Mouse (Mus musculus) liver, embryonic 14.5 days (tissue): ENCODE data around the gene Olfr66. TPM values are rescaled to one million over a fixed set of nuclear protein-coding genes. Genes with fewer than 3 reads are reported as not detected.

Source experiments
- ATAC-seq: fragments of 200-750 bp; cut with Nextera tagmentation; 2 replicates; pipeline ENCODE4 v1.8.0; 2017; ENCODE audit warnings: moderate number of reproducible peaks, mild to moderate bottlenecking, moderate library complexity; ENCODE audit not compliant: insufficient read depth
- DNase-seq, 3 experiments: peaks; one replicate each; pipeline ENCODE4 v3.0.0-alpha.2; 2012 to 2013; ENCODE audit warnings: low read depth in 3 of 3, low spot score in 3 of 3
- H3K27ac ChIP-seq: fragments of 300-500 bp; sonication (generic); 2 replicates; pipeline ENCODE4 v1.5.1; 2014; ENCODE audit warnings: moderate library complexity, mild to moderate bottlenecking, control low read depth, inconsistent platforms
- H3K27me3 ChIP-seq: fragments of 300-500 bp; sonication (generic); 2 replicates; pipeline ENCODE4 v1.6.1; 2014; ENCODE audit warnings: mild to moderate bottlenecking, low read length, moderate library complexity; ENCODE audit not compliant: control insufficient read depth, insufficient read depth
- H3K36me3 ChIP-seq: fragments of 300-500 bp; sonication (generic); replicated peaks from 2 replicates; pipeline ENCODE4 v1.6.1; 2014; ENCODE audit warnings: low read depth; ENCODE audit not compliant: control insufficient read depth, insufficient read depth
- H3K4me1 ChIP-seq, 2 experiments: fragments of 200-500 bp in 1 of 2; fragments of 300-500 bp in 1 of 2; sonication (generic) in 1 of 2; replicated peaks; 2 replicates each; pipeline ENCODE4 v1.6.1; 2012 to 2014; ENCODE audit warnings: antibody characterized with exemption in 1 of 2, inconsistent platforms in 1 of 2, low read length in 1 of 2; ENCODE audit not compliant: control insufficient read depth in 2 of 2, insufficient read depth in 2 of 2
- H3K4me2 ChIP-seq: fragments of 300-500 bp; sonication (generic); 2 replicates; pipeline ENCODE4 v1.6.1; 2014; ENCODE audit warnings: low read depth, mild to moderate bottlenecking, control low read depth, moderate library complexity
- H3K4me3 ChIP-seq, 2 experiments: fragments of 200-500 bp in 1 of 2; fragments of 300-500 bp in 1 of 2; sonication (generic) in 1 of 2; 2 replicates each; pipeline ENCODE4 v1.5.1; 2012 to 2014; ENCODE audit warnings: low read depth in 2 of 2, low read length in 2 of 2, mild to moderate bottlenecking in 2 of 2, control low read depth in 1 of 2, inconsistent platforms in 1 of 2, moderate library complexity in 1 of 2; ENCODE audit not compliant: insufficient read depth in 1 of 2
- H3K9ac ChIP-seq: fragments of 300-500 bp; sonication (generic); replicated peaks from 2 replicates; pipeline ENCODE4 v1.6.1; 2014; ENCODE audit warnings: mild to moderate bottlenecking, control low read depth, moderate library complexity
- H3K9me3 ChIP-seq: fragments of 300-500 bp; sonication (generic); 2 replicates; pipeline ENCODE4 v1.6.1; 2016; ENCODE audit warnings: low read length, mixed read lengths; ENCODE audit not compliant: control insufficient read depth
- CTCF ChIP-seq: IDR thresholded peaks from 2 replicates; pipeline ENCODE4 v1.5.1; 2016; ENCODE audit warnings: antibody characterized with exemption, low read depth, control low read depth
- EP300 ChIP-seq: IDR thresholded peaks from 2 replicates; pipeline ENCODE4 v1.6.1; 2016; ENCODE audit warnings: antibody characterized with exemption, low read depth
- WGBS: fragments of 180-500 bp; shearing (Covaris S2); extraction: QIAGEN DNeasy Blood & Tissue Kit; methylation state at CpG from one replicate; pipeline ENCODE4 v1.1.7; 2014; ENCODE audit not compliant: insufficient replicate concordance; 5-methylcytosine and 5-hydroxymethylcytosine counted together
- polyA plus RNA-seq, 2 experiments: library from polyadenylated mRNA; depleted of rRNA in 1 of 2; stranded (reverse) in 1 of 2; unstranded in 1 of 2; fragments of >200 nt; fragmentation: Nextera tagmentation in 1 of 2; extraction: Ambion mirVana in 1 of 2; gene quantifications; 2 replicates each; pipeline versions ENCODE4 v1.2.1 to v1.2.3; 2012 to 2014

Gene Olfr66
- polyA plus RNA-seq, 2 experiments: 0.03 TPM; not detected in 1

DNA sequence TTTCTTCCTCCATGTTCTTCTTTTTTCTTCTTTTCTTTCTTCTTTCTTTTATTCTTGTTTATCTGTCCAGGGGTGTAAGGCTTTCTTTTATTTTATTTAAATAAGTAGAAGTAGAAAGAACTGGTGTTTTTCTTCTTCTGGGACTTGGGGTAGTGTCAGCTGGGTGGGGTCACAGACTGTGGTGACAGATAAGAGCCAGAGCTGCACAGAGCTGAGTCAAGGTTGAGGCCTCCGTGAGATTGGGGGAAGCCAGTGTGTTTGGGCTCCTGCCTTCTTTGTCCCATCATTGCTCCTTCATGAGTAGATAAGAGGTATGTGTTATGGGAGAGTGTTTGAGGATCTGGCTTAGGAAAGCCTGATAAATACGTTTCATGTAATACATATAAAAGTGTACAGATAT is 27.0 kb downstream of the Olfr66 start:
- Histone ChIP-seq H3K4me2 (peak overlapping the region; percentile 70), H3K4me1 (peaks cover 50 to 58% of the 10 kb centered on the region in 2 experiments), H3K27ac (peak overlapping the region; percentile 98), H3K9ac (peak overlapping the region; percentile 77), H3K27me3 (no peaks in the 10 kb centered on the region), H3K9me3 (no peaks in the 10 kb centered on the region), H3K36me3 (no peaks in the 10 kb centered on the region), H3K4me3 (peak overlapping the region in 1 of 2 experiments; percentile 26; a peak in 2 of 4 replicates)
- ATAC-seq: peak; percentile 86
- DNase-seq: peak in 2 of 3 experiments; percentile 94 to 95
- peak; percentile 97 for TF ChIP-seq EP300
- TF ChIP-seq CTCF: no peak
- 7% methylated on average over 2 of the region's 2 CpGs for WGBS

DNA sequence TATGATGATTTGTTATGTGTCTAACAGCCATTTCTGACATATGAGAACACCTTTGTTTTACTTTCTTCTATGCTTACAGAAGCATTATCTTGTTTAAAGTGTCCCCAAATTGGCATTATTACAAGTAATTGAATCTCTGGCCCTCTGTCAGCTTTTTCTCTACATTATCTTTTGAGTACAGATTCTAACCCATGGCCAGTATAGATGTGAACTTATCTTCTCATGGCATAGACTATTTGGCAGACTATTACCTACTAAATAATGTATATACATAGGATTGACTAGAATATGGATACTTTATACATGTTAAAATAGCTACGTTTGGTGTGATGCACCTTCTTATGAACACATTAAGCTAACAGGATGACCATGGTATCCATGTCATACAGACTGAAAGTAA is 31.4 kb downstream of the Olfr66 start:
- peak overlapping the region; percentile 16; the same call in 1 of the 2 replicates for H3K9ac ChIP-seq
- no peak for DNase-seq
- no peaks in the 10 kb centered on the region for H3K27me3 ChIP-seq
- WGBS: 38% methylated on average over 1 of the region's 1 CpGs
- peak overlapping the region; percentile 70 for H3K27ac ChIP-seq
- TF ChIP-seq CTCF: no peak
- peak; percentile 78 for TF ChIP-seq EP300
- ATAC-seq: no peak; the same call in 1 of the 2 replicates
- H3K4me1 ChIP-seq: peaks cover 33% of the 10 kb centered on the region in 2 experiments
- H3K4me2 ChIP-seq: no peak overlapping the region
- no peaks in the 10 kb centered on the region for H3K36me3 ChIP-seq
- H3K4me3 ChIP-seq: no peak overlapping the region
- H3K9me3 ChIP-seq: no peaks in the 10 kb centered on the region

DNA sequence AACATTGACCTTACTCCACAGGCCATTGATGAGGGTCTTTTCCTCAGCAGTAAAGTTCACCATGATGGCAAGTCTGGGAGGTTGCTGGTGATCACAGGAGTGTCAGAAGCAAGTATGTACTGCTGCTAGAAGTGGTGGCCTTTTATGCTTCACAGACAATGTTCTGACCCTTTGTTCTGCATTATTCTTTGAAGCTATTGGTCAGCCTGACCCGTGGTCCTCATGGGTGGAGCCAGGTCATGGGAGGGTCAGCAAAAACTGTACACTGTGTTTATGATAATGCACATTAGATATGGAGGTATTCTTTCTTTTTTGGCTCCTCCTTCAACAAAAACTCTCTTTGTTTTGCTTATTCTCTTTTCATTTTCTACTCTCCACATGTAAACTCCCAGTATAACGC is 33.0 kb downstream of the Olfr66 start, which contains the start of gene Hbb-y:
Hbb-y (minus strand) TSS at position 127 of the 400 bp plus-strand sequence.
- ATAC-seq: no peak
- Histone ChIP-seq H3K27me3 (no peaks in the 10 kb centered on the region), H3K4me1 (peaks cover 30 to 34% of the 10 kb centered on the region in 2 experiments), H3K9ac (peak within 1 kb of the TSS; percentile 13; the same call in 1 of the 2 replicates), H3K36me3 (no peaks in the 10 kb centered on the region), H3K4me2 (no peak within 1 kb of the TSS), H3K9me3 (no peaks in the 10 kb centered on the region), H3K27ac (peak within 1 kb of the TSS; percentile 70), H3K4me3 (no peak within 1 kb of the TSS; a peak in 1 of 4 replicates)
- no peak for TF ChIP-seq CTCF
- no peak for TF ChIP-seq EP300
- 37% methylated on average over 2 of the region's 2 CpGs for WGBS
- DNase-seq: no peak

DNA sequence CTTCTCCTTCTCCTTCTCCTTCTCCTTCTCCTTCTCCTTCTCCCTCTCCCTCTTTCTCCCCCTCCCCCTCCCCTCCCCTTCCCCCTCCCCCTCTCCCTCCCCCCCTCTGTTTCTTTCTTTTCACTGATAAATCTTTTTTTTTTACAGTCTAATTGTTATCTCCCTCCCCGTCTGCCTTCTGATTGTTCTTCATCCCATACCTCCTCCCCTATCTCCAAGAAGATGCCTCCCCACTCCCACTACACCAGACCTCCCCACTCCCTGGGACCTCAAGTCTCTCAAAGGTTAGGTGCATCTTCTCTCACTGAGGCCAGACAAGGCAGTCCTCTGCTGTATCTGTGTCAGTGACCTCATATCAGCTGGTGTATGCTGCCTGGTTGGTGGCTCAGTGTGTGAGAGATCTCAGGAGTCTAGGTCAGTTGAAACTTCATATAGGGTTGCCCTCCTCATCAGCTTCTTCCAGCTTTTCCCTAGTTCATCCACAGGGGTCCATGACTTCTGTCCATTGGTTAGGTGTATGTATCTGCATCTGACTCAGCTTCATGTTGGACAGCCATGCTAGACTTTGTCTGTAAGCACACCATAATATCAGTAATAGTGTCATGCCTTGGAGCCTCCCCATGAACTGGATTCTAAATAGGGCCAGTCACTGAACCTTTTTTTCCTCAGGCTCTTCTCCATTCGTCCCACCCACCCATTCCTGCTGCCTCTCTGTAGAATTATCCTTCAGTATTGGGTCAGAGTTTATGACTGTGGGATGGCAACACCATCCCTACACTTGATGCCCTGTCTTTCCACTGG is 41.3 kb downstream of the Olfr66 start:
- ATAC-seq: peak; percentile 64
- peak overlapping the region; percentile 8 for H3K4me2 ChIP-seq
- H3K9ac ChIP-seq: peak overlapping the region; percentile 48
- TF ChIP-seq EP300 (0 out of 2 replicates have a peak, but pooled peaks have one; percentile 15), CTCF (no peak)
- no peaks in the 10 kb centered on the region for H3K9me3 ChIP-seq
- H3K4me3 ChIP-seq: no peak overlapping the region
- no peak for DNase-seq
- 23% methylated on average over 2 of the region's 2 CpGs for WGBS
- peaks cover 33% of the 10 kb centered on the region in 2 experiments for H3K4me1 ChIP-seq
- no peaks in the 10 kb centered on the region for H3K36me3 ChIP-seq
- peak overlapping the region; percentile 59 for H3K27ac ChIP-seq
- H3K27me3 ChIP-seq: no peaks in the 10 kb centered on the region

DNA sequence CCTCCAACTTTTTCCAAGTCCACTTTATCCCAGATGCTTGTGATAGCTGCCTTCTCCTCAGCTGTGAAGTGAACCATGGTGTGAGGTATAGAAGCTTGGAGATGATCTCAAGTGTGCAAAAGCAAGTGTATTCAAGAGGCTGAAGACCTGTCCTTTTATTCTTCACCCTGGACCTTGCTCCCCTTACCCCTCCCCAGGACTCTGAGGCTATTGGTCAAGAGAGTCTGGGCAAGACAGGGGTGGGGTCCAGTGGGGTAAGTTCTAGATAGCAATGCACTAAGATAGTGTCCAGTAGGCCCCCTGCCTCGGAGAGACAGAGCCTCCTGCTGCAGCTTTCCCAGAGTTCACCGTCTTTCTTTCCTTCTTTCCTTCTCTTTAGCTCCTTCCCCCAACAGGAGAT is 43.0 kb downstream of the Olfr66 start, which contains the start of gene Hbb-bh1:
Hbb-bh1 (minus strand) TSS at position 131 of the 400 bp plus-strand sequence.
- no peaks in the 10 kb centered on the region for H3K27me3 ChIP-seq
- no peak within 1 kb of the TSS for H3K4me3 ChIP-seq
- peak within 1 kb of the TSS; percentile 49 for H3K27ac ChIP-seq
- no peak within 1 kb of the TSS for H3K4me2 ChIP-seq
- peak within 1 kb of the TSS; percentile 27; the same call in 1 of the 2 replicates for H3K9ac ChIP-seq
- peaks cover 25 to 28% of the 10 kb centered on the region in 2 experiments for H3K4me1 ChIP-seq
- ATAC-seq: peak; percentile 29; the same call in 1 of the 2 replicates
- 71% methylated on average over 2 of the region's 2 CpGs for WGBS
- TF ChIP-seq EP300: no peak
- TF ChIP-seq CTCF: no peak
- DNase-seq: no peak
- no peaks in the 10 kb centered on the region for H3K36me3 ChIP-seq
- H3K9me3 ChIP-seq: no peaks in the 10 kb centered on the region
